Mouse (Mus musculus): ENCODE results near the gene Dmrta1. TPM values are rescaled to one million over a fixed set of nuclear protein-coding genes. Genes with fewer than 3 reads are reported as not detected.
"Not testable (repeated sequence)": the region's sequence is repeated elsewhere in the genome, so short reads cannot be mapped to it uniquely, and the experiment has no call there.

Dmrta1 gene
- total RNA-seq, 2 experiments from 2014 or later, result 0.18 to 0.20 TPM

DNA sequence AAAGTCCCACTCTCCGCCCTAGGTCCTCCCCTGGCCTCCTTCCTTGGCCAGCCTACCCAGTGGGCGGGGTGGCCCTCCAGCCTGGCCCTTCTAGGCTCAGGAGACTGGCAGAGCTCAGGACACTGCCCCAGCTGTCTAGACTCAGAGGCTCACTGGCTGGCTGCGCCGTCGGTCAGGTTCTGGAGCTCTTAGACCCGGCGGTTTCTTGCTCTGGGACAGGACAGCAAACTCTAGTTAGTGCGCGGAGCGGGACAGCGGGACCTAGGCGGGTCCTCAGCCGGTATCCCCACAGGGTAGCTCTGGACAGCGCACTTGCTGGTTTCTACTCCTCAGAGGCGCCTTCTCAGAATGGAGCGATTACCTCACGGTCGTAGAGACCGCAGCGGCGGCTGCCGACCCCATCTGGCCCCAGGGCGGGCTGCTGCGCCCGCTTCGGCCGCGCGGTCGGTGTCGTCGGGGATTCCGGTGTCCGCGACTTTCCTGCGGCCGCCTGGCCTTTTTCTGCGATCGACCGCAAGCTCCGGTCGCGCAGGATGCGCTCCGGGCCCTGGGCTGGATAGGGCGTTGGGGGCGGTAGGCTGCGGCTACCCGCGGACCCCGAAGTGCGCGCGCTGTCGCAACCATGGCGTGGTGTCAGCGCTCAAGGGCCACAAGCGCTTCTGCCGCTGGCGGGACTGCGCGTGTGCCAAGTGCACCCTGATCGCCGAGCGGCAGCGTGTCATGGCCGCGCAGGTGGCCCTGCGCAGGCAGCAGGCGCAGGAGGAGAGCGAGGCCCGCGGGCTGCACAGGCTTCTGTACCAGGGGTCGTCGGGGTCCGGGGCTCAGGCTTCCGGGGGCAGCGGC, 8.9 kb downstream of the Dmrta1 start:
- no peak for TF ChIP-seq CTCF (conservative IDR thresholded peaks at IDR 0.05)
- H3K4me3 ChIP-seq, result peak overlapping the region; percentile 48
- no peak overlapping the region for H3K27ac ChIP-seq
- DNase-seq (ENCODE audit: low spot score in 2 of 2), result no peak

DNA sequence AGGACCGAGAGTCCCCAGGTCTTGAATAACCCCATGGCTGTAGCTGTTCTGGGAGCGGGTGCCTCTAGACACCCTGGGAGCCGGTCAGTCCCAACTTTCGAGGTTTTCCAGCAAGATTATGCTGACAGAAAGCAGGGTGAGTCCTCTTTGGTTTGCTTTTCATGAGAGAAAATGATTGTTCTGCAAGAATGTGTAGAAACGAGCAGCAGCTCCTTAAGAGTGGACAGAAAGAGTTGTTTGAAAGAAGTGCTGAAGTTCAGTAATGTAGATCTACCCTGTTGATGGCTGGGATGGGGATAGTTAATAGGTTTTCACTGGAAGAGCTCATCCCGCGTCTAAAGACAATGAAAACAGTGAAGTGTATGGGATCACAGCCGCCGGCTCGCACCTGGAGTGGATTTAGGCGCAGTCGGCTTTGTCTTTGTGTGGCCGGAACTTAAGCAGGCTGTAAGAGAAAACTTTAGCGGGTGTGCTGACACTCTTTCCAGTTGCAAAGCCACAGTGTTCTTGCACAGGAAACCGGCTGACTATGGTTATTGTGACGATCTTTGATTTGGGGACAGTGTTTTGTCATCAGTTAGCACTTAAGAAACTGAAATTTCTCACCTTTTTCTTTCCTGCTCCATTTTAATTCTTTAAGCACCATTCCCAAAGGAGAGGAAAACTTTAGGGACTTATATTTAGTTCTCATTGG, 9.7 kb downstream of the Dmrta1 start:
- DNase-seq (ENCODE audit: low spot score in 2 of 2), result no peak
- Histone ChIP-seq H3K4me3 (peak overlapping the region; percentile 48), H3K27ac (no peak overlapping the region)
- TF ChIP-seq CTCF (conservative IDR thresholded peaks at IDR 0.05), result no peak

DNA sequence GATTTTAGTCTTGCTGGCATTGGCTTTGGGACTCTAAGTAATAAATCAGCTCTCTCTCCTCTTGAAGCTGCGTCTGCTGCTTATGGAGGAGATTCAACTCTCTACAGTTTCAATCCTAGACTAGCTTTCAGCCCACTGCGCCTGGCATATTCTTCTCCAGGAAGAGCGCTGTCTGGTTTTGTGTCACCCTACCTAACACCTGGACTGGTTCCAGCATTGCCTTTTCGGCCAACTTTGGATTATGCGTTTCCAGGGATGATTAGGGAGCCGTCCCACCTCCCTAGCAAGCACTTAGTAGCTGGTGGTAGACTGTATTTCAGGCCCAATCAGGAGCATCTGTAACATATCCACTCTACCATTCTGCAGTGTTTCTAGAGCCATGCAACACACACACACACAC, 12.7 kb downstream of the Dmrta1 start:
- Histone ChIP-seq H3K4me3 (no peak overlapping the region), H3K27ac (no peak overlapping the region)
- TF ChIP-seq CTCF (conservative IDR thresholded peaks at IDR 0.05), result no peak
- DNase-seq (ENCODE audit: low spot score in 2 of 2), result no peak

DNA sequence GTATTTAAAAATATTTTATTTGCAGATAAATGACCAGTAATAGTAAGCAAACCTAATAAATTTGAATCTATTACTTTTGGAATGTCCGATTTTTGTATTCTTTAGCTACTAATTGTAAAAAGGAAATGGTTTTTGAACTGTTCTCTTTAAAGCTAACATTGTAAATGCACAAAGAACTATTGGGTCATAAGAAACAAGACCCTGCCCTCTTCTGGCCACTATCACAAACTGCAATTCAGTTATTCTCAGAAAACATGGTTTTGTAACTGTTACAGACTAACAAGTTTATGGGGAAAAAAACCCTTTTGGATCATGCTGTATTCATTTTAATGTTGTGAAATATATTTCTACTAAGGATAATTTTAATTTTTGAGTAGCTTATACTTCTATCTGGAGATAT, 13.5 kb downstream of the Dmrta1 start:
- Histone ChIP-seq H3K27ac (no peak overlapping the region), H3K4me3 (no peak overlapping the region)
- no peak for DNase-seq (ENCODE audit: low spot score in 2 of 2)
- TF ChIP-seq CTCF (conservative IDR thresholded peaks at IDR 0.05), result peak; percentile 87

DNA sequence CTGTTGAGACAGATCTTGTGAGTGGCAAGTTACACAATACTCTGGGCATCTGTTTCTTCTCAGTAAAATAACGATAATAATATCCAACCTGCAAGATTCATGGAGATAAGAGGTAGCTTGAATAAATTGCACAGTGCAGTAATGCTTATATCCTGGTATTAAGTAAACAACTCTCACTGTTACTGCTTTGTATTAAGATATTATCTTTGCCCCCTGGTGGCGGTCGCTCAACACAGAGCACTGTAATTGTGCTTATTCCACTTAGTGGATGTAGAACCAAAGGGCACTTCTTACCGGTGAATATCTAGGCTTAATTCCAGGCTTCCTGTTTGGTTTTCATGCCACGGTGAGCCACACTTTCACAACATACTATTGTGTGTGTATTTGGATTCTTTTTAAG, 16.4 kb downstream of the Dmrta1 start:
- DNase-seq (ENCODE audit: low spot score in 2 of 2), result no peak
- TF ChIP-seq CTCF (conservative IDR thresholded peaks at IDR 0.05), result peak; percentile 61
- Histone ChIP-seq H3K27ac (no peak overlapping the region), H3K4me3 (no peak overlapping the region)

DNA sequence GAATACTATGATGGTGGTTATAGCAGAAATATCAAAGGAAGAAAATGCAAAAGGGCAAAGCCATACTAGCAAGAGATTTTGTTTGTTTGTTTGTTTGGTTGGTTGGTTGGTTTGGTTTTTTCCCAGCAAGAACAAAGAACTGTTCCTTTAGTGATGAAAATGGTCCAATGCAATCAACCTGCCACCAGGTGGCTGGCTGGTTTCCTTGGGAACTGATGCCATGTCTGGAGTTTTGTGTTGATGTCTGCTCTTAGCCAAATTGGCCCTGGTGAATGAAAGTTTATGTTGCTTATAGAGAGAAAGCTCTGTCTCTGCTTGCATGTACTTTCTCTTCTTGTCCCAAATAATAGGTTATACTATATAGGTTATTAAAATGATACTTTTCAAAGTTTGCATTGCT, 18.7 kb downstream of the Dmrta1 start:
- no peak for DNase-seq (ENCODE audit: low spot score in 2 of 2)
- TF ChIP-seq CTCF (conservative IDR thresholded peaks at IDR 0.05), result no peak
- Histone ChIP-seq H3K4me3 (no peak overlapping the region), H3K27ac (no peak overlapping the region)

DNA sequence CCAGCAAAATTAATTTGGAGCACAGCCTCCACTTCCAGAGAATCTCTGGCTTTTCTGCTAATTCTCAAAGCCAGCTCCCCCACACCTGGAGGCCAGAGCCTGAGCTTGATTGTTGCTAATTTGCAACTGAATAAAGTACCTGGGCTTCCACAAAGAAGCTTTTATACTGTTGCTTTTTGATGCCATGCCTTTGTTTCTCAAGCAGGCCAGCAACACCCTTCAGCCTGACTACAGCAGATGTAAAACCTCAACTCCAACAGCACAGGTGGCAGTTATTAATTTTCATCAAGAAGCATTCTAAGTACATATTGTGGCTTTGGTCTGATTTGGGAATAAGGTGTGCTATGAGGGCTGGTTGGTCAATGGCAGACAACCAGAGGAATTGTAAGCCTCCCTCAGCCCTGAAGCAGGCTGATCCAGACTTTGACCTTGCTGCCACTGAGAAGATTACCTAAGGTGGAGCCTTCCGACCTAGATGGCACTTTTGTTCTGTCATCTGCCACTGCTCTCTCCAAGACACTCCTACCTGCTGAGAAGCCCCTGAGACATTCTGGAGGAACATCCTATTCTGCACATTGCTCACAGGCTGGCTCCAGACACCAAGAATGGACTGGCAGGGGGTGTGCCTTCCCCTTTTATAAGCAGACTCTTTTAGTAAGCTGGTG, 44.4 kb downstream of the Dmrta1 start:
- not testable (repeated sequence) for H3K27ac ChIP-seq; DNase-seq (ENCODE audit: low spot score in 2 of 2); H3K4me3 ChIP-seq
